Mouse (Mus musculus): Measurements from ENCODE around the gene Slc5a3. TPM values are rescaled to one million over a fixed set of nuclear protein-coding genes. Genes with fewer than 3 reads are reported as not detected.

Gene Slc5a3
- total RNA-seq, 2 experiments from 2014 or later = 5.4 to 6.2 TPM

DNA sequence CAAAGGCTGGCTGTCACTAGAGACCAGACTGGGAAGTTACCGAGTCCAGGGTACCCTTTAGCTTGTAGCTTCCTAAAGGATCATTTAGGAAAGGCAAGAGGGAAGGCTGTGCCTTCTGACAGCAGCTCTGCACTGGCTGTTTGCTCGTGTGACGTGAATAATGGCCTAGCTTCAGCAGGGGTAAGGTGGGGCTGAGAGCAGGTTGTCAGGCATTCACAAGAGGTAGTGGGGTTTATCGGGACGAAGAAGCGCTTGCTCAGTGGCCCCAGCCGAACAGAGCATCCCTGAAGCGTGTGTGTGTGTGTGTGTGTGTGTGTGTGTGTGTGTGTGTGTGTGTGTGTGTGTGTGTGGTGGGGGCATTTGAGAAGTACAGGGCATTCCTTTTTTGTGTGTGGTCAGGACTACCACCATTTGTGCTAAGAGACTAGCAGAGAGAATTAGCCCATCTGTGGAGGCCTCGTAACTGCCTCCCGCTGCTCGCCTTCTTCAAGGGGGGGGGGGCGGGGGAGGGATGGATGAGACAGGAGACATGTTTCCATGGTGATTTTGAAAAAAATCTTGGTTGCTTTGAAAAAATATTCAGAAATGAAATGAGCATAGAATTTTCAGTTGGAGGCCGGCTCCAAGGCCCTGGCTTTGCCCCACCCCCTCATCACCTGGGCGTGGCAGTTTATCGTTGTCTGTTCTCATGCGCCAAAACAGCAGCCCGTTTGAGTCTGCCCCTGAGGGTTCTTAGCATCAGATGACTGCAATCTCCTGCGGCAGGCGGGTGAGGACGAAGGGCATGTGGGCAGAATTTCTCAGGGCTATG lies 57.7 kb downstream of the Slc5a3 start:
- DNase-seq = peak in 1 of 2 experiments; percentile 14
- intact Hi-C loops (cut with DNase I) = no loop called here

DNA sequence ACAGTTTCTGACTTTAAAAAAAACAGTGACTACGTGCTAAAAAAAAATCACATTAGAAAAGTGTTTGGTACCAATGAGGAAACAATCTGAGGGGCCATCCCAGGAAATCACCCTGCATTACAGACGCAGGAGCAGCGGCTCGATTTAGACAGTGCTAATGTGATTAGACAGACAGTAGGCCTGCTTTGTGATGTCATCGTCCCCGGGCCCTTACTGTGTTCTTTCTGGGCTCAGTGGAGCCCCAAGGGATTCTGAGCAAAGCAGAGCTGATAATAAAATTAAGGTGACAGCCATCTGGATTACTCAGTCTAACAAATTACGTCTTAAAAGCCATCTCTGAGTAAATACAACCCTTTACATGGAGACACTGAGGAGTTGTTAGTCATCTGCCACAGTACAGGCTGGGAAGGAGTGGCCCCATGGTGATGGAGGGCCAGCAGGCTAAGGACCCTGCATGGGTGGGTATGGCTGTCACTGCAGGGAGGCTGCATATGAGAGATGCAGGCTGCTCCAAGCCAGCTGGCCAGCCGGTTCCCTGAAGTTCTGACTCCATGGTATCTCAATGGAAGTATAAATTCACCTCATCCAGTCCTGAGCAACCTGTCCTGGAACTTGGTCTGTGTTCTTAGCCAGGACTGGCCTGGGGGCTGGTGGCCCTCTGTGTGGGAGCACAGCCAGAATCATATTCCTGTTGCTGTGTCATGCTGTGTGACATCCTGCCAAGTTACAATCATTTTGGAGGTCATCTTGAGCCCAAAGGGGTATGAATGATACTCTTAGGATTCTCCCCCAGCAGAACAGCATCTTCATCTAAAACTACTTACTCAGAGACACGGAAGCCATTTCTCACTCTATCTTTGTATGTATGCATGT lies 59.5 kb downstream of the Slc5a3 start:
- DNase-seq = peak in 1 of 2 experiments; percentile 26
- intact Hi-C loops (cut with DNase I) = no loop called here

DNA sequence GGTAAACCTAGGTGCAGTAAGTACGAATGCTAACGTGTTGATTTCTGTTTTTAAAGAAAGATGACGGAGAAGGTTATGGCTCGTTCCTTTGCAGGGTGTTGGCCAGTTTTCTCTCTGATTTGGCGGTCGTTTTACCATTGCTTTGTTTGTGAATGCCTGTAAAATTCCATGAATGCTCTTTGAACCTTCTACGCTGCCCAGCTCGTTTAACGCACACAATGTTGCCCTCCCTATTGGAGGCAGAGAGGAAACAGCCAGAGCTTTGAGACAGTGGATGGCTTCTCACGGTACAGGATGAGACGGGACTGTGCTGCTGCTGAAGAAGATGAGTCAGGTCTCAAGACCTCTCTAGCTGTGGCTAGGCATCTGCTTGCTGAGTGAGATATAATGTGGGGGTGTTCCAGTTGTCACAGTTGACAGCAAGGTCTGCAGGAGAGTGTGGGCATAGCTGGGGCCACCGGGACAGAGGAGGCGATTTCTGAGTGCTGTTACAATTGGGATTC lies 60.9 kb downstream of the Slc5a3 start:
- DNase-seq = no peak
- intact Hi-C loops (cut with DNase I) = no loop called here

GRCm38 (mm10) chr16:92120899-92121531 lies 62.9 kb downstream of the Slc5a3 start:
- intact Hi-C loops (cut with DNase I) = no loop called here
- DNase-seq = no peak

- intact Hi-C loops (cut with DNase I) = no loop called here
- no peak for DNase-seq
Observed at GRCm38 (mm10) chr16:92127226-92127625, 69.1 kb downstream of the Slc5a3 start.

DNA sequence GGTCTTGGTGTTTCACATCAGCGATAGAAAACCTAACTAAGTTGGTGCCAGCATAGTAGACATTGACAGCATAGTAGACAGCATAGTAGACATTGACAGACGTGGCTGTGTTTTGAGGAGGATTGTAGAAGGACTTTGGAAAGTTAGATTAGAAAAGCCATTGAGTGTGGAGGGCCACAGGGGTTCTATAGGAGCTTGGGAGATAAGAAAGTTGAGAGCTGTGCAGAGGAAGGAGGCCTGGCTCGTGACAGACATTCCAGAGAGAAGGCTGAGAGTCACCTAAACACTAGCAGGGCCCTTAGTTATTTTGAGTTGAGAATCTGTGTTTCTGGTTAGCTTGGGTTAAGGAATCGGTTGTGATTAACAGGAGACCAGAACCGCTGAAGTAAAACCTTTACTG lies 69.5 kb downstream of the Slc5a3 start:
- DNase-seq = no peak
- intact Hi-C loops (cut with DNase I) = no loop called here

- intact Hi-C loops (cut with DNase I) = no loop called here
Observed at GRCm38 (mm10) chr16:92129843-92130242, 71.7 kb downstream of the Slc5a3 start.

DNA sequence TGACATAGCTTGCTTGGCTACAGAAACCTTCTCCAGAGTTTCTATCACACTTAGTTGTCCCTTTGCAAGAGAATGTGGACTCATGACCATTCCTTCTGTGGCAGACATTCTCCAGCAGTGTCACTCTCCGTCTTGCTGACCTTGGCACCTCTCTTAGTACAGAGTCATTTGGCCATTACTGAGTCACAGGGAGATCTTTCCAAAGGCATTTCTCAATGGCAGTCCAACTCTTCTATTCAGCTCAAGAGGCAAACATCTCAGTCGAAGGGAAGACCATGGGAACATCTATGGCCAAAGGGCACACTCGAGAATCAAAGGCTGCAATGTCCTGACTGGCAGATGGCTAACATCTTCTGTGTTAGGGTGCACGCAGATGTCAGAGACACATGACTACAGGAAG lies 74.4 kb downstream of the Slc5a3 start:
- intact Hi-C loops (cut with DNase I) = no loop called here

More at GRCm38 (mm10) chr16:92129843-92130242, 71.7 kb downstream of the Slc5a3 start:
- no peak for DNase-seq

DNA sequence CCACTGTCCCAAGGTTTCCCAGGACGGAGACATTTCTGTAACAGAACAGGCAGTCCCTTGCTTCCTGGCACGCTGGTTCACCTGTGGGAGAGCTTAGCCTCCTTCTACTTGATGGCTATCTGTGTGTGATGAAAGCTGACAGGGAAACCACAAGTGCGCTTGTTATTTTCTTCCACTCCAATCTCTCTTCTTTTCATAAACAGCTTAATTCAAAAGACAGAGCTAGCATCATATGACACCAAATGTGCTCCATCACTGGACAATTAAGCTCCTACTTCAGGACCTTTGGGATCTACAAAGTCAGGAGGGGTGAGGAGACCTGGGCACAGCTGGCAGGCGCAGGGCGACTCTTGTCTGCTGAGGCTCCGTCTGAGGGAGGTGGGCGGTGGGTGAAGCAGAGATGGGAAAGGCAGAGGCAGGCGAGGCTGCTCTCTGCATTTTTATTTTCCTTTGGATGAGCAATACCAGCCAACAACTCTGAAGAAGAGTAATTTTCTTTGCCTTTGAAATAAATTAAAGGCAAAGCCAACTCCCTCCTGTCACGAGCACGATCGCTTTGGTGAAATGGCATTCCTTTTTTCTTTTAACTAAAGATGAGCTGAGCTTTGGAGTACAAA lies 76.1 kb downstream of the Slc5a3 start:
- intact Hi-C loops (cut with DNase I) = no loop called here

More for the DNA sequence above, 74.4 kb downstream of the Slc5a3 start:
- DNase-seq = no peak

DNA sequence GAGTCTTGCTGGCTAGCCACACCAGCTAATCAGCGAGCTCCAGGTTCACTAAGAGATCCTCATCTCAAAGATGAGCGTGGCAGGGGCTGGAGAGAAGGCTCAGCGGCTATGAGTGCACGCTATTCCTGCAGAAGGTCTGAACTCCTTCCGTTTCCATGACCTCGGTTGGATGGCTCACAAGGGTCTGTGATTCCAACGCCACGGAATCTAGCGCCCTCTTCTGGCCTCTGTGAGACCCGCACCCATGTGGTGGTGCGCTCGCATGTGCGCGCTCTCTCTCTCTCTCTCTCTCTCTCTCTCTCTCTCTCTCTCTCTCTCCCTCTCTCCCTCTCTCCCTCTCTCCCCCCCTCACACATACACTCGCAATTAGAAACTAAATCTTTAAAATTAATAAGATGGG lies 78.2 kb downstream of the Slc5a3 start:
- intact Hi-C loops (cut with DNase I) = no loop called here

More for the DNA sequence above, 76.1 kb downstream of the Slc5a3 start:
- DNase-seq = no peak

More for the DNA sequence above, 78.2 kb downstream of the Slc5a3 start:
- DNase-seq = no peak

Other genes with a start within 250 kb of the Slc5a3 start
- gene Mrps6, start 52 bp upstream of the Slc5a3 start, total RNA-seq (2021) = 10 to 100 TPM; 48.8 to 55.5 TPM
- not detected for gene Gm49711, start within 50 bp of the Slc5a3 start, total RNA-seq (2021)
- gene Kcne2, start 234.1 kb downstream of the Slc5a3 start, total RNA-seq (2021) = not detected
- gene Smim11, start 243.0 kb downstream of the Slc5a3 start, total RNA-seq (2021) = 10 to 100 TPM; 54.2 to 57.5 TPM